Mouse (Mus musculus) cerebellum, adult 11-12 months (tissue): ENCODE results near the gene Cdca3.

Source experiments
- DNase-seq: peaks from one replicate; pipeline ENCODE4 v3.0.0; 2022

The Cdca3 gene

GRCm38 (mm10) chr6:124828868-124829798 lies at the start of gene Cdca3, which contains the start of gene Usp5:
Gene Cdca3 (plus strand): TSS chr6:124829547.
Gene Usp5 (minus strand): TSS chr6:124829484.
- peak; percentile 100 for DNase-seq

- no peak for DNase-seq
Measured at GRCm38 (mm10) chr6:124779984-124780416, 49.3 kb upstream of the Cdca3 start.

- DNase-seq, result peak; percentile 1
Measured at GRCm38 (mm10) chr6:124780917-124781316, 48.4 kb upstream of the Cdca3 start.

- peak; percentile 24 for DNase-seq
Measured at GRCm38 (mm10) chr6:124782436-124782835, 46.9 kb upstream of the Cdca3 start.

GRCm38 (mm10) chr6:124786756-124787420 lies 42.5 kb upstream of the Cdca3 start:
- DNase-seq, result peak; percentile 92

- DNase-seq, result peak; percentile 61
Measured at GRCm38 (mm10) chr6:124787722-124788121, 41.6 kb upstream of the Cdca3 start.

- DNase-seq, result peak; percentile 16
Measured at GRCm38 (mm10) chr6:124789519-124789918, 39.8 kb upstream of the Cdca3 start.

GRCm38 (mm10) chr6:124790121-124790520 lies 39.2 kb upstream of the Cdca3 start:
- peak; percentile 1 for DNase-seq

- DNase-seq, result no peak
Measured at GRCm38 (mm10) chr6:124791911-124792310, 37.4 kb upstream of the Cdca3 start.

GRCm38 (mm10) chr6:124795781-124796180 lies 33.6 kb upstream of the Cdca3 start:
- DNase-seq, result peak; percentile 2

- DNase-seq, result no peak
Measured at GRCm38 (mm10) chr6:124796200-124796599, 33.1 kb upstream of the Cdca3 start.

GRCm38 (mm10) chr6:124802400-124802799 lies 26.9 kb upstream of the Cdca3 start:
- peak; percentile 1 for DNase-seq

GRCm38 (mm10) chr6:124803061-124803460 lies 26.3 kb upstream of the Cdca3 start:
- DNase-seq, result peak; percentile 1

- peak; percentile 9 for DNase-seq
Measured at GRCm38 (mm10) chr6:124803691-124804090, 25.7 kb upstream of the Cdca3 start.

GRCm38 (mm10) chr6:124804341-124804740 lies 25.0 kb upstream of the Cdca3 start:
- DNase-seq, result peak; percentile 8

- DNase-seq, result peak; percentile 91
Measured at GRCm38 (mm10) chr6:124805341-124806321, 23.7 kb upstream of the Cdca3 start.

- peak; percentile 44 for DNase-seq
Measured at GRCm38 (mm10) chr6:124806446-124807140, 22.8 kb upstream of the Cdca3 start.

GRCm38 (mm10) chr6:124807366-124807765 lies 22.0 kb upstream of the Cdca3 start:
- DNase-seq, result peak; percentile 28

- peak; percentile 40 for DNase-seq
Measured at GRCm38 (mm10) chr6:124807986-124808357, 21.4 kb upstream of the Cdca3 start.

- DNase-seq, result peak; percentile 72
Measured at GRCm38 (mm10) chr6:124808358-124809012, 20.9 kb upstream of the Cdca3 start, which contains the start of gene Spsb2. Gene Spsb2 (plus strand): TSS chr6:124808661.
